Mouse (Mus musculus) layer of hippocampus, adult 9-10 months (tissue): ENCODE results near the gene Ccdc155.
A peak's percentile ranks its signal among the peaks of the same experiment; 100 is the strongest.

Source experiments
- DNase-seq: peaks from one replicate; pipeline ENCODE4 v3.0.0; 2022; ENCODE audit warnings: low spot score

The Ccdc155 gene

GRCm38 (mm10) chr7:45226421-45226820, 21.7 kb upstream of the Ccdc155 start:
- DNase-seq = no peak

- DNase-seq = no peak
Observed at GRCm38 (mm10) chr7:45224826-45225225, 20.1 kb upstream of the Ccdc155 start.

DNA sequence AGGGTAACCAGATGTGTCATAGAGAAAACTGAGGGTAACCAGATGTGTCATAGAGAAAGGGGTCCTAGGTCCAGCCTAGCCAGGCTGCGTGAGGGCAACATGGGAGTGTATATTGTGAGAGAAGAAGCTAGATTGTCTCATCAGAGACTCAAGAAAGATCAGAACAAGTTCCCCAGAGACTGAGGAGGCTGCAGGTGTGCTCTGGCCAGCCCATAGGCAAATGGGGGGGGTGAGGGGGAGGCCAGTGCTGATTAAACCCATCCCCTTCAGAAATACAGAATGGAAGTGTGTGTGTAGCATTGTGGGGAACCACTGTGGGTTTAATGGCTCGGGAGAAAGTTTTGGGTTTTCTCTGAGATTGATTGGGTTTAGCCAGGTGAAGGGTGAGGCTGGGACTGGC, 17.0 kb upstream of the Ccdc155 start:
- DNase-seq = no peak

DNA sequence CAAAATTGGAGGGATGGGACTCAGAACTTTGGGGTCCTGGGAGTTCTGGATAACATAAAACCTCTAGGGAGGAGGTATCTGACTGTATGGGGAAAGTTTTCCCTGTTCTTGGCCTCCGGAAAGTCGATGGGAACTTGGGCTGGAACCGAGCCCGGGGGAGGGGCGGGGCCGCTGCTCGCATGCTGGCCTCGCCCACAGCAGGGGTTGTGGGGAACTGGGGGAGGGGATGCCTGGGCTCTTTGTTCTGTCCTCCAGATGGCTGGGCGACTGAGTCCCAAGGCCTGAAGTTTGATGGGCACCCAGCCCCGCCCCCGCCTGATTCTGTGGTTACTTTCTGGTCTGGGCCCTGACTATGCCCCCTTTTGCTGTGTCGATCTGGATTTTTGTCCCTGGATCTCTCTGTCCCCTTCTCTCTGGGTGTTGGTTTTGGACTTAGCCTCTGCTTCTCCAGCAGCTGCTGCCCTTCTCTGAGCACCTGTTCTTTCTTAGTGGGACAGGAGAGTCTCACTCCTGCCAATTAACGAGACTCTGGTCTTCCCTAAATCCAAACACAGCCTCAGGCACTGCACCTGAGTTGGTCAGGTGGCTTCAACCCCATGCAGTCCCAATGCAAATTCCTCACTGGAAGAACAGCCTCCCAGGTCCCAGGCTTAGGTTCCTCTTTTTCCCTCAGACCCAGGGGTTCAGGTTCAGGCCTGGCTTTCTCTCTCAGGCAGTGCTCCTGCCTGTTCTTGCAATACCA, 11.9 kb upstream of the Ccdc155 start:
- no peak for DNase-seq

- no peak for DNase-seq
Observed at GRCm38 (mm10) chr7:45215673-45216441, 11.2 kb upstream of the Ccdc155 start, which contains the start of gene Tead2. Tead2 (plus strand) TSS chr7:45215753.

GRCm38 (mm10) chr7:45213708-45214107, 9.0 kb upstream of the Ccdc155 start:
- DNase-seq = no peak

DNA sequence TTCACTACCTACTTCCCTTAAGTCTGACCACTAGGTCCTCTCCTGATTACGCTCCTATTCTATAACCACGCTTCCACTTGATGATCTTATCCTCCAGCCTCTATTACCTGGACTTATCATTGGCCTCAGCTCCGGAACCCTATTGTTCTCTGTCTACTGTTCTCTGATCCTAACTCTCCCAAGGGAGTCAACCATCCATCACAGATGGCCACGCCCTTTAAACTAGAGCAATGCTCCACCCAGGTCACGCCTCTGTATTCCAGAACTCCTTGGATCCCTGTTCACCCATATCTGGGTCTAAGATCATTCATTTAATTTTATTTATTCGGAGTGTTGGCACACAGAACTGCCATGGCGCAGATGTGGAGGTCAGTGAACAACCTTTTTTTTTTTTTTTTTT, 7.7 kb upstream of the Ccdc155 start:
- DNase-seq = no peak

DNA sequence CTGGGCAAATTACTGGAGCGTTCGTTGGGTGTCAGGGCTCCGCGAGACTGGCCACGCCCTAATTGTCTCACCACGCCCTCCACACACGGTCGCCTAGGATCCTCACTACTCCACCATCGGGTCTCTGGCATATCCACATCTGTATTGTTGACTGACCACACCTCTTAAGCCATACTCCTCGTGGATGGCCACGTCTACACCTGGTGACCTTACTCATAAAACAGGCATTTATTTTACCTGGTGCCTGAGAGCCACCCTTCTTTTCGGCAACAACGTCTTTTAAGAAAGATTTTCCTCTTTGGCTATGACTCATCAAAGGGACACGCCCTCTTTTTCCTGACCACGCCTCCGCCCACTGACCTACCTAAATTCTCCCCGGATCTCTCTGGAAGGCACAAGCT, 7.2 kb upstream of the Ccdc155 start, which contains the start of gene Dkkl1:
Gene Dkkl1 (minus strand): TSS at position 297 of the 401 bp plus-strand sequence.
- no peak for DNase-seq

GRCm38 (mm10) chr7:45211070-45211469, 6.4 kb upstream of the Ccdc155 start:
- DNase-seq = no peak

DNA sequence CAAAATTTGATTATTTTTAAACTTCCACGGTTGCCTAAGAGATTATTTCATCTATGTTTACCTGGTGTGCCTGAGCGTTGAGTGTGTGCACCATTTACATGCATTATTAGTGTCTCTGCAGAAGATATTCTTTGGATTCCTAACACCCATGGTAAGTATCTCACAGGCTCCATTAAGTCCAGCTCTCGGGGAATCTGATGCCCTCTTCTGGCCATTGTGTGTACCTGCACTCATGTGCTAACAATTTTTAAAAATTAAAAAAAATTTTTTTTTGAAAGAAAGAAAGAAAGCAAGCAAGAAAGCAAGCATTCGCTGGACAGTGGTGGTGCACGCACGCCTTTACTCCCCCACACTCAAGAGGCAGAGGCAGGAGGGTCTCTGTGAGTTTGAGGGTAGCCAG, 3.6 kb upstream of the Ccdc155 start:
- DNase-seq = no peak

DNA sequence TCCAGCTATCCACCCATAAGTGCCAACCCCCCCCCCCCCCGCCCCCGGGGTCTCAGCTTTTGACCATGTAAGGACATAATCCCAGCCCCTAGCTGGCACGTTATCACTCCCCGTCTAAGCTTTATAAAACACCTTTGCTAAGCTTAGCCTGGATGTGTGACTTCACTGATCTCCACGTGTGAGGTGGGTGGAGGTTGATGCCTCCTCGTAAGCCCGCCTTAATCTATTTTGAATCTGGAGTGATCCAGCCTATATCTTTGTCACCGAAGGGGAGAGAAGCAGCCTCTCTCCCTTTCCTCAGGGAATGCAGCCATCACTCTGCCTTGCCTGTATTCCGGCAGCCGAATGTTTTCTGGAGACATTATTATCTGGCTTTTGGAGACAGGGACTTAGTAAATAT, 2.0 kb downstream of the Ccdc155 start:
- no peak for DNase-seq

DNA sequence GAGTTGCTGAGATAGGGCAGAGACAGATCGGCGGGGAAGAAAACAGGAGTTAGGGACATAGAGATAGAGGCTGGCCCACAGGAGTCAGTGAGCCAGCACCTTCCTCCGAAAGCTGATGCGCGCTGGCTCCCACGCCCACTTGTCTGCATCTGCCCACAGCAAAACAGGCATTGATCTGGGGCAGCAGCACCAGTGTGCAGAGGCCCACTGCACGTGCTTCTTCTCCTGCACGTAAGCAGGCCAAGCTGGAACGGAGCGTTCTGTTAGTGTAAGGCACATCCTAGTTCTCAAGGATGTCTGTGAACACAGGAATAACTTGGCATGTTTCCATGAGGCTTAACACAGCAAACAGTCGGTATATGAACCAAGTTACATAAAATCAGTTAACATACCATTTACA, 5.7 kb downstream of the Ccdc155 start:
- no peak for DNase-seq

- peak; percentile 47 for DNase-seq
Observed at GRCm38 (mm10) chr7:45198435-45198834, 6.3 kb downstream of the Ccdc155 start.

GRCm38 (mm10) chr7:45196994-45197393, 7.7 kb downstream of the Ccdc155 start:
- DNase-seq = no peak

GRCm38 (mm10) chr7:45196176-45196535, 8.5 kb downstream of the Ccdc155 start:
- no peak for DNase-seq

DNA sequence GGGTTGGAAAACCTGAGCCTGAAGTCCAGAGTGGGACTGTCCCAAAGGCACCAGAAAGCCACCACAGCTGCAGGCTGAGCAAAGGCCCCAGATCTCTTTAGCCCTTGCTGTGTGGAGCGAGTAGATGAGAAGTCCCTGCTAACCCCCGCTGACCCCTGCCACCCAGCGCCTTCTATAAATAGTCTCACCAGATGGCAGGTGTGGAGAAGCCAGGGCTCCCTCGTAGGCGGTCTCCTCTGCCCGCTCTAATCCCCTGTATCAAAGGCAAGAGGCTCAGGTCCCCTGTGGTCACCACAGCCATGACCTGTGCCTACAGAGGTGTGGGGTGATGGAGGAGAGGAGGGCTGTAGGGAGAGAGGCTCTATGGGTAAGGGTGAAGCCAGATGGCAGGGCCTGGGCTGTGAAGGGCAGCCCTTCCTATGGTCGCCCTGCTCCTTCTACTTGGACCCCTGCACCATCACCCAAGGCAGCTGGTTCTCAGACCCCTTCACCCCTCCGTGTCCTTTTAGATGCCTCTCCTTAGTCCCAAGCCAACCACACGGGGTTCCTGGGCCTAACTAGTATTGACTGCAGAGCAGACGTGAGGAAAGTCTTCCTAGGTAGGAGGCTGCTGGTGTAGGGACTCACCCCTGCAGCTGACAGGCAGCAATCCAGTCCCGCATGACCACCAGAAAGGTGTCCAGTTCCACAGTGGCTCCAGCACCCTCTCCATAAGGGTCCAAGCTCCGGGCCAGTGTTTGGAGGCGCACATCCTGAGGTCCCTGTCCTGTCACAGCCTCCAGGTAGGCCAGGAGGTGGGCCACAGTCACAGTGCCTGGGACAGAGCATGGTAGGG, 9.1 kb downstream of the Ccdc155 start:
- DNase-seq = no peak

DNA sequence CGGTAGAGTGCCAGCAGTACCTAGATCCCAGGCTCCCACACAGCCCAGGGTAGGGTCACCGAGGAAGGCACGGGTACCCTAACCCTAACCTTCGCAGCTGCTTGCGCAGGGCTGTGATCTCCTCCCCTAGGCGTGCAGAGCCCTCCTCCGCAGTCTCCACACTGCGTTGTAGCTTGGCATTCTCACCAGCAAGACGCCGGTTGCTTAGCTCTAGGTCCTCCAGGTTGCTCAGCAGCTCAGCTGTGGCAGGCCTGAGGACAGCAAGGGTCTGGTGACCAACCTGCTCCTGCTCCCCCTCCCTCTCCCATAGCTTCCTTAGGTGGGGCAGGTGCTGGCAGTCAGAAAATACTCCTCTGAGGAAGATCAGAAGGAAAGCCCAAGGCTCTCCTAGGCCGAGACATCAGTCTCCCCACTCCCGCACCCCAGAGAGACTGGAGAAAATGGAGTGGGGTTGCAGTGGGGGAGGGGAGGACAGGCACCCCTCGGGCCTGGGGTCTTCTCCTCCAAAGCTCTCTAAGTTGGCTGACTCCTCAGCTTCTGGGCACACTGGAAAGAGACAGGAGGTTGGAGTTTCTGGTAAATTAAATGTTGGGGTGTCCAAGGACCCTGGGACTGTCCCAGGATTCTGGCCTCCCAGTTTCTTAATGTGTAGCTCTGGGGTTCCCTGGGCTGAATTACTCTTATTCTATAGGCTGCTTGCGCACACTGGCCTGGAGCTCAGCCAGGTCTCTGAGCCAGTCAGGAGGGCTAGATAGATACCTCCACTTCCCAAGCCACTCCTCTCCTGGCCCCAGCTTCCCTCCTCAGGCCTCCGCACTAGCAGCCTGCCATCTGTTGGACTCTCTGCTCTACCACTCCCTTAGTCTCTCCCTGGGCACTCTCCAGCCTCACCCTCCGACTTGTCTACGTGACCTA, 10.6 kb downstream of the Ccdc155 start:
- no peak for DNase-seq

- DNase-seq = no peak
Observed at GRCm38 (mm10) chr7:45193406-45193805, 11.3 kb downstream of the Ccdc155 start.

GRCm38 (mm10) chr7:45192585-45193310, 11.9 kb downstream of the Ccdc155 start:
- DNase-seq = no peak

DNA sequence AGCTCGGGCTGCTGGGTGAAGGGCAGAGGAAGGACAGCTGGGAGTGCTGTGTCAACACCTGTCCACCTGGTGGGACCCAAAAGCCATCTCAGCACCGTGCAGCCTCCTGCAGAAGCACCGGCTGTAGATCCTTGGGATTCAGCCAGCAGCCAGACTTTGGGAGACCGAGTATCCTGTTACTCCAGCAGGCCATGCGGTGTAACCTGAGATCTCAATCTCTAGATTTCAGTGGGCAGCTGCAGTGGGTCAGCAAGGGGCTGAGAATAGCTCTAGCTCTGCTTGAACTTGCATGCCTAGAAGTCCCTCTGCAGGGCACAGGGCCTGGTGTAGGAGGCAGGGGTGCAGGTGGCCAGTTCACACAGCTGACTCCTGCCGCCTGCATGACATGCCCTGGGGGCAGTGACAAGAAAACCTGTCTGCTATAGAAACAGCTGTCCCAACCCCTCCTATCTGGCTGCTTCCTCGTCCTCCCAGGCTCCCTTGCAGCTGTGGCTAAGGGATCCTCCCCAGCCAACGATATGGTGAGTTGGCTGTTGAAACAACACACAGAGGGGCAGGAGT, 12.8 kb downstream of the Ccdc155 start:
- DNase-seq = no peak
